Mouse (Mus musculus) forebrain, embryonic 13.5 days (tissue): ENCODE results near the gene Abraxas1. TPM values are rescaled to one million over a fixed set of nuclear protein-coding genes. Genes with fewer than 3 reads are reported as not detected.

Experiments used
- ATAC-seq: fragments of 200-750 bp; cut with Nextera tagmentation; 2 replicates; pipeline ENCODE4 v1.8.0; 2017
- H3K27ac ChIP-seq: fragments of 300-500 bp; sonication (generic); 2 replicates; pipeline ENCODE4 v1.5.1; 2015; ENCODE audit warnings: inconsistent platforms, mild to moderate bottlenecking, moderate library complexity
- H3K27me3 ChIP-seq: fragments of 300-500 bp; sonication (generic); 2 replicates; pipeline ENCODE4 v1.6.1; 2015; ENCODE audit warnings: mild to moderate bottlenecking, inconsistent platforms
- H3K36me3 ChIP-seq: fragments of 300-500 bp; sonication (generic); 2 replicates; pipeline ENCODE4 v1.6.1; 2015; ENCODE audit warnings: mild to moderate bottlenecking, inconsistent platforms; ENCODE audit not compliant: poor library complexity, severe bottlenecking
- H3K4me1 ChIP-seq: fragments of 300-500 bp; sonication (generic); 2 replicates; pipeline ENCODE4 v1.6.1; 2015; ENCODE audit warnings: inconsistent platforms
- H3K4me2 ChIP-seq: fragments of 300-500 bp; sonication (generic); 2 replicates; pipeline ENCODE4 v1.6.1; 2015; ENCODE audit warnings: inconsistent platforms, mild to moderate bottlenecking, moderate library complexity
- H3K4me3 ChIP-seq: fragments of 300-500 bp; sonication (generic); 2 replicates; pipeline ENCODE4 v1.5.1; 2015; ENCODE audit warnings: mild to moderate bottlenecking, inconsistent platforms
- H3K9ac ChIP-seq: fragments of 300-500 bp; sonication (generic); 2 replicates; pipeline ENCODE4 v1.6.1; 2015; ENCODE audit warnings: mild to moderate bottlenecking, inconsistent platforms
- H3K9me3 ChIP-seq: fragments of 300-500 bp; sonication (generic); replicated peaks from 2 replicates; pipeline ENCODE4 v1.6.1; 2016; ENCODE audit warnings: inconsistent platforms
- WGBS: fragments of 180-500 bp; shearing (Covaris S2); methylation state at CpG from one replicate; pipeline ENCODE4 v1.1.7; 2015; 5-methylcytosine and 5-hydroxymethylcytosine counted together
- polyA plus RNA-seq: library from polyadenylated mRNA; unstranded; fragments of >200 nt; fragmentation: Nextera tagmentation; extraction: Ambion mirVana; gene quantifications from 2 replicates; pipeline ENCODE4 v1.2.1, GENCODE M21; 2015

The Abraxas1 gene
- polyA plus RNA-seq, 1 experiment from 2014 or later: 24.9 TPM

DNA sequence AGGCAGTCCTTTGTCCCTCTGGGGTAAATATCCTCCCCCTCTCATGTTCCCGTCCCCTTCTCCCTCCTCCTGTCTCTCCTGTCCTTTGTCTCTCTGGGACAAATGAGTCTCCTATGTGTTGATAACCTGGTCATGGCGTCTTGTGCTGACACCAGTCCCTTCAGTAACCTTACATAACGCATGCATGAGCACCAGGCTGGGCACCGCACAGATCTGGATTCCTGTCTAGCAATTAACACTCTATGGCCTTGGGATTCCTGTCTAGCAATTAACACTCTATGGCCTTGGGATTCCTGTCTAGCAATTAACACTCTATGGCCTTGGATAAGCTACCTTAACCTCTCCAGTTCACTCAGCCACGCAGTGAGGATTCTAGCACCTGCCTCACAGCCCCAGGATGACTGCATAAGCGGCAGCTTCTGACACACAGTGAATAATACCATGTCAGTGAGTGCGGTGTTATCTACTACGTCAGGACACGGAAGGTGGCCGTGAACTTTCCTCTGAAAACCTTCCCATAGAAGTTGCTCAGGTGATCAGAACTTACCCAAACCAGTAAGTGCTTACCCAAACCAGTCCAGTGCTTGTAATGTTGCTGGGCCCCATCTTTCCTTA lies 60.6 kb downstream of the Abraxas1 start:
- H3K4me2 ChIP-seq: no peak overlapping the region
- no peaks in the 10 kb centered on the region for H3K9me3 ChIP-seq
- no peak overlapping the region for H3K27ac ChIP-seq
- no peak overlapping the region for H3K4me3 ChIP-seq
- H3K36me3 ChIP-seq: peaks cover 49% of the 10 kb centered on the region
- WGBS: 74% methylated on average over 10 of the region's 10 CpGs
- no peak overlapping the region for H3K9ac ChIP-seq
- no peaks in the 10 kb centered on the region for H3K27me3 ChIP-seq
- ATAC-seq: no peak; the same call in 1 of the 2 replicates
- no peaks in the 10 kb centered on the region for H3K4me1 ChIP-seq

DNA sequence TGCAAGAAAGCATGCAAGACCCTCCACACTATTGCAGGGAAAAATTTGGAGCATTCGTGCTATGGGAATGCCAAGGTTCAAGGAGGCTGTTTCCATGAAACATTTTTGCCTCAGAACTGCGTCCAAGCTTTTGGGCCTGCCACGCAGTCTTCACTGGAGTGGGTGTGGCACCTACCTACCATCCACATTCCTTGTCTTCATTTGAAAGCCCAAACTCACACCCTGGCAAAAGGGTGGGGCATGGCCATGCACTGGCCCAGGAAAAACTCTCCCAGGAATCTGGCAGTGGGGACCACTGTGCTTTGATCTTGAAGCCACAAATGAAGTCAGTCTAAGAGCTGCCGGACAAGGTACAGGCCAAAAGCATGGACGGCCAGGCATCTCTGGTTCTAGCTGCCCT lies 62.6 kb downstream of the Abraxas1 start:
- Histone ChIP-seq H3K27ac (no peak overlapping the region), H3K4me2 (no peak overlapping the region), H3K27me3 (no peaks in the 10 kb centered on the region), H3K4me1 (no peaks in the 10 kb centered on the region), H3K9ac (no peak overlapping the region), H3K36me3 (peaks cover 28% of the 10 kb centered on the region), H3K9me3 (no peaks in the 10 kb centered on the region), H3K4me3 (no peak overlapping the region)
- ATAC-seq: no peak
- 94% methylated on average over 5 of the region's 5 CpGs for WGBS

Other genes with a start within 250 kb of the Abraxas1 start
- gene Plac8, start 248.7 kb downstream of the Abraxas1 start, polyA plus RNA-seq: 0.34 and 0.46 TPM in 2 replicates
- gene Coq2, start 145.8 kb downstream of the Abraxas1 start, polyA plus RNA-seq: 42.7 and 43.6 TPM in 2 replicates
- gene Hpse, start 101.2 kb downstream of the Abraxas1 start, polyA plus RNA-seq: 0.25 and 0.49 TPM in 2 replicates
- 22.0 and 23.3 TPM in 2 replicates for gene Helq, start 22.4 kb downstream of the Abraxas1 start, polyA plus RNA-seq
- 168 and 195 TPM in 2 replicates for gene Mrps18c, start 22.3 kb downstream of the Abraxas1 start, polyA plus RNA-seq
- 0.30 and 0.81 TPM in 2 replicates for gene Gpat3, start 24.7 kb upstream of the Abraxas1 start, polyA plus RNA-seq